Mouse (Mus musculus) kidney, adult 2 months (tissue): Measurements from ENCODE around the gene Asb17. TPM values are rescaled to one million over a fixed set of nuclear protein-coding genes. Genes with fewer than 3 reads are reported as not detected.

Experiments used
- DNase-seq: peaks from one replicate; pipeline ENCODE4 v3.0.0; 2021
- H3K27ac ChIP-seq: fragments of 200-500 bp; 2 replicates; pipeline ENCODE4 v1.5.1; 2012; ENCODE audit warnings: low read depth, low read length, control low read depth, inconsistent platforms; ENCODE audit not compliant: insufficient read depth
- H3K27me3 ChIP-seq: fragments of 200-500 bp; replicated peaks from 2 replicates; pipeline ENCODE4 v1.6.1; 2012; ENCODE audit warnings: mild to moderate bottlenecking, moderate library complexity, low read length, inconsistent platforms; ENCODE audit not compliant: control insufficient read depth, insufficient read depth
- H3K36me3 ChIP-seq: fragments of 200-500 bp; 2 replicates; pipeline ENCODE4 v1.6.1; 2012; ENCODE audit warnings: mild to moderate bottlenecking, moderate library complexity, low read length, inconsistent platforms; ENCODE audit not compliant: control insufficient read depth, insufficient read depth
- H3K4me1 ChIP-seq: fragments of 200-500 bp; 2 replicates; pipeline ENCODE4 v1.6.1; 2011; ENCODE audit warnings: low read length; ENCODE audit not compliant: control insufficient read depth, insufficient read depth
- H3K4me3 ChIP-seq: fragments of 200-500 bp; 2 replicates; pipeline ENCODE4 v1.5.1; 2011; ENCODE audit warnings: mild to moderate bottlenecking, low read depth, low read length, control low read depth; ENCODE audit not compliant: insufficient read depth
- CTCF ChIP-seq: fragments of 200-500 bp; conservative IDR thresholded peaks from 2 replicates; pipeline ENCODE4 v1.5.1; 2011; ENCODE audit warnings: low read depth, mild to moderate bottlenecking, control low read depth, low read length, moderate library complexity, mixed read lengths; ENCODE audit not compliant: insufficient read depth, insufficient read length
- POLR2A ChIP-seq: fragments of 200-500 bp; IDR thresholded peaks from one replicate; pipeline ENCODE4 v1.6.1; 2011; ENCODE audit warnings: low read depth, low read length, control low read depth
- WGBS: fragments of 180-500 bp; shearing (Covaris S2); methylation state at CpG from one replicate; pipeline ENCODE4 v1.1.7; 2018; 5-methylcytosine and 5-hydroxymethylcytosine counted together
- polyA plus RNA-seq: library from polyadenylated mRNA; depleted of rRNA; stranded (reverse); fragments of >200 nt; gene quantifications from 2 replicates; pipeline ENCODE4 v1.2.3, GENCODE M21; 2012

The Asb17 gene
- polyA plus RNA-seq, 1 experiment: 0.05 TPM

- Histone ChIP-seq H3K4me3 (no peak overlapping the region), H3K27ac (no peak overlapping the region), H3K4me1 (peaks cover 3% of the 10 kb centered on the region; the same call in 1 of the 2 replicates), H3K36me3 (no peaks in the 10 kb centered on the region), H3K27me3 (no peaks in the 10 kb centered on the region)
- TF ChIP-seq POLR2A (no peak), CTCF (peak; percentile 88)
- 32% methylated on average over 14 of the region's 14 CpGs for WGBS
- peak; percentile 94 for DNase-seq
These were observed 37.8 kb upstream of the Asb17 start for GRCm38 (mm10) chr3:153806077-153806772.

GRCm38 (mm10) chr3:153806773-153807443, 37.1 kb upstream of the Asb17 start:
- no peak for TF ChIP-seq POLR2A
- no peak for TF ChIP-seq CTCF
- Histone ChIP-seq H3K27me3 (no peaks in the 10 kb centered on the region), H3K27ac (no peak overlapping the region), H3K4me1 (peaks cover 3% of the 10 kb centered on the region; the same call in 1 of the 2 replicates), H3K4me3 (no peak overlapping the region), H3K36me3 (no peaks in the 10 kb centered on the region)
- WGBS: 87% methylated on average over 9 of the region's 9 CpGs
- DNase-seq: no peak

- Histone ChIP-seq H3K4me1 (peaks cover 3% of the 10 kb centered on the region; the same call in 1 of the 2 replicates), H3K27ac (no peak overlapping the region), H3K27me3 (no peaks in the 10 kb centered on the region), H3K36me3 (no peaks in the 10 kb centered on the region), H3K4me3 (no peak overlapping the region)
- DNase-seq: no peak
- TF ChIP-seq CTCF: no peak
- no peak for TF ChIP-seq POLR2A
- 93% methylated on average over 9 of the region's 9 CpGs for WGBS
These were observed 36.4 kb upstream of the Asb17 start for GRCm38 (mm10) chr3:153807444-153808149.

- H3K27me3 ChIP-seq: no peaks in the 10 kb centered on the region
- TF ChIP-seq CTCF (no peak), POLR2A (no peak)
- peaks cover 3% of the 10 kb centered on the region; the same call in 1 of the 2 replicates for H3K4me1 ChIP-seq
- WGBS: 68% methylated on average over 13 of the region's 13 CpGs
- no peak overlapping the region for H3K4me3 ChIP-seq
- no peak for DNase-seq
- no peaks in the 10 kb centered on the region for H3K36me3 ChIP-seq
- H3K27ac ChIP-seq: no peak overlapping the region
These were observed 35.6 kb upstream of the Asb17 start for GRCm38 (mm10) chr3:153808406-153808805.

GRCm38 (mm10) chr3:153814026-153814425, 30.0 kb upstream of the Asb17 start:
- H3K27ac ChIP-seq: no peak overlapping the region
- WGBS: 92% methylated on average over 8 of the region's 8 CpGs
- TF ChIP-seq CTCF: no peak

GRCm38 (mm10) chr3:153817376-153817890, 26.6 kb upstream of the Asb17 start:
- no peak for TF ChIP-seq POLR2A
- TF ChIP-seq CTCF: no peak
- H3K27ac ChIP-seq: no peak overlapping the region
- H3K36me3 ChIP-seq: no peaks in the 10 kb centered on the region
- no peaks in the 10 kb centered on the region for H3K27me3 ChIP-seq
- H3K4me1 ChIP-seq: peaks cover 3% of the 10 kb centered on the region
- peak; percentile 75 for DNase-seq
- H3K4me3 ChIP-seq: no peak overlapping the region
- 49% methylated on average over 9 of the region's 9 CpGs for WGBS

More at GRCm38 (mm10) chr3:153814026-153814425, 30.0 kb upstream of the Asb17 start:
- Histone ChIP-seq H3K27me3 (no peaks in the 10 kb centered on the region), H3K4me1 (peaks cover 3% of the 10 kb centered on the region), H3K36me3 (no peaks in the 10 kb centered on the region), H3K4me3 (no peak overlapping the region)
- no peak for DNase-seq

GRCm38 (mm10) chr3:153818723-153819122, 25.3 kb upstream of the Asb17 start:
- H3K27ac ChIP-seq: no peak overlapping the region
- no peak for TF ChIP-seq CTCF
- no peak for TF ChIP-seq POLR2A
- 94% methylated on average over 3 of the region's 3 CpGs for WGBS
- no peak overlapping the region for H3K4me3 ChIP-seq
- no peaks in the 10 kb centered on the region for H3K27me3 ChIP-seq
- H3K36me3 ChIP-seq: no peaks in the 10 kb centered on the region
- no peak for DNase-seq
- H3K4me1 ChIP-seq: peaks cover 3% of the 10 kb centered on the region
